Mouse (Mus musculus) heart, adult 2 months (tissue): ENCODE data around the gene Kng1.

ENCODE experiments used
- CTCF ChIP-seq: fragments of 200-600 bp; IDR thresholded peaks from 2 replicates; pipeline ENCODE4 v1.8.1; 2022; ENCODE audit warnings: antibody characterized with exemption, mild to moderate bottlenecking, moderate library complexity
- EP300 ChIP-seq: fragments of 200-500 bp; IDR thresholded peaks from 2 replicates; pipeline ENCODE4 v1.6.1; 2011; ENCODE audit warnings: low read depth, low read length, control low read depth; ENCODE audit not compliant: insufficient read depth
- POLR2A ChIP-seq: fragments of 200-500 bp; IDR thresholded peaks from 2 replicates; pipeline ENCODE4 v1.6.1; 2011; ENCODE audit warnings: mild to moderate bottlenecking, low read depth, low read length, control low read depth; ENCODE audit not compliant: insufficient read depth

DNA sequence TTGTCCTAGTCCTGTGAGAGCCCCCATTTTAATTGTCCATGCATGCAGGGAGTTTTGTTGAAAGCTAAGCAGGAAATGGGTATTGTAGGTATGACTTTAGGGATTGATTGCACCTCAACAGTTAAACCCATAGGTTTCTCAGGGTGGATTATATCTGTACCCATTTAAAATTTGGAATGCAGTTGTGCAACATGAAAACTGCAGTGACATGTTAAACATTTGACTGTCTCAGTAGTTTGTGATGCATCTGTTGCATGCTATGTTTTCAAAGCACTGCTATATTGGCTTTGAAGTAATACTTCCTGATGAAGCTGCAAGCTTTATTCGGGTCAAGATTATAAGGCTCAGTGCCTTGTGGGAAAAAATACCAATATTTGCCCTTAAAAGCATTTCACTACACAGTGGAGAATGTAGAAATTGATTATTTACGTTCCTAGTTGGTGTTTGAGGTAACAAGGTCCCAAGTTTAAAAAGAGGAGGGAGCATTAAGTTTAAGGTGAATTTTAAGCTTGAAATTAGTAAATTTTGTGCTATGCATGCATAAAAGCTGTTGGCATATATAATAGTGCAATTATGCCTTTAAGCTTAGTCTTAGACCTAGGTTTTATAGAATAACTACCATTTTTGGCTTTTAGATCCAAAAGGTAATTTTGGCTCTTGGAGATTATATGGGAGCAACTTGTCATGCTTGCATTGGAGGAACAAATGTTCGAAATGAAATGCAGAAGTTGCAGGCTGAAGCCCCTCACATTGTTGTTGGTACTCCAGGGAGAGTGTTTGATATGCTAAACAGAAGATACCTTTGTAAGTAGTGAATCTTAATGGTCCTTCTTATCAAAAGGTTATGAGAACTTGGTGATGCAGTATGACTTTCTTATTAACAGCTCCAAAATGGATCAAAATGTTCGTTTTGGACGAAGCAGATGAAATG is 52.0 kb downstream of the Kng1 start:
- no peak for TF ChIP-seq CTCF
- TF ChIP-seq POLR2A, result no peak
- TF ChIP-seq EP300, result no peak
